Mouse (Mus musculus) ovary, postnatal 36 days (tissue): Measurements from ENCODE around the gene Krt35.

ENCODE experiments used
- DNase-seq: peaks from one replicate; pipeline ENCODE4 v3.0.0; 2022; ENCODE audit warnings: low spot score, mixed read lengths

Gene Krt35

DNA sequence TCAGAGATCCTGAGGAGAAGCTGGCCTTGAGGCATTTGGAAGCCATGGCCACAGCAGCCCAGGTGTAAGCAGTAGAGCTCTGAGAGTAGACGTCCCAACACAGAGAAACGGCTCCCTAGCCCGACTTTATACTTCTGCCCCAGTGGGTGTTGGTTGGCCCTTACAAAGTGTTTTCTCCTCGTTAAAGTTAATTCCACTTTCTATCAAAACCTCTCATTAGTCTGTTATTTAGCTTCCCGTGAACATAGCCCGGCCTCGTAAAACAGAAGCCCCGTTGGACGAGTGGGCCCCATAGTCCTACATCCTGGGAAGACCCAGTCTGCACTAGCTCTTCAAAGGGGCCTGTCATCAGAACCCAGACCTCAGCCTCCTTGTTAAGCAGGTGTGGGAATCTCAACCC is at the start of gene Krt35:
Gene Krt35 (minus strand): TSS at position 101 of the 400 bp plus-strand sequence.
- DNase-seq = no peak

DNA sequence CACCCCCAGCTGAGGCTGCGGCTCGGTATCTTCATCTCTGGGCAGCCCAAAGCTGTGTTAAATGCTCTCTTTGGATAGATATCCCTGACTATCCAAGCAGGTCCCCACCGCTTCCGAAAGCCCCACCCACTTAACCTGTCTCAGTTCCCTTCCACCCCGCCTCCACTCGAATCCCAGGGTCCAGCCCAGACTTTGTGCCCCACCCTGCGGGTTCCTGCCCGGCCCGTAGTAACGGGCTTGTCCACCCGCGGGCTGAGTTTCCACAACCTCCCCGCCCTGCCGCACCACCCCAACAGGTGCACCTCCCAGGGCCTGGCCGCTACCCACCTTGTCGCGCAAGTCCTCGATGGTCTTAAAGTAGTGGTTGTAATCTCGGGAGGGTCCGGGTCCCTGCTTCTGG is 49.1 kb upstream of the Krt35 start:
- DNase-seq = no peak

- no peak for DNase-seq
These were observed 44.9 kb upstream of the Krt35 start for GRCm38 (mm10) chr11:100140966-100141365.

DNA sequence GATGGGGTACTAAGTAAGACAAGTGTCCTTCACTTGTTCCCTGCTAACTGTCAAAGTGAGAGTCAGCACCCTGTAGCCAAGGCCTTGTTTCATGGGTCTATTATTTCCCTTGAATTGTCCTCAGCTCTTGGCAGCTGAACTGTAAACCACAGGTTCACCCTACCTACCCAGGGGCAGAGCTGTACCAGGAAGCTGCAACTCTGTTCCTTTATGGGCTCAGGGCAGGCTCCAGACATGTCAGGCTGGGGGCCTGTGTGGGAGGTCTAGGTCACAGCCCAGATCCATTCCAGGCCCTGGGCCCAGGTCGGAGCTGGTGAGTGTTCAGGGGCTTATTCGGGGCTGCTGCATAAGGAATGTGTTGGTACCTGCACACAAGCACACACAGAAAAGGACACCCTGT is 43.4 kb upstream of the Krt35 start:
- DNase-seq = no peak

GRCm38 (mm10) chr11:100138809-100139208 is 42.8 kb upstream of the Krt35 start:
- DNase-seq = no peak

DNA sequence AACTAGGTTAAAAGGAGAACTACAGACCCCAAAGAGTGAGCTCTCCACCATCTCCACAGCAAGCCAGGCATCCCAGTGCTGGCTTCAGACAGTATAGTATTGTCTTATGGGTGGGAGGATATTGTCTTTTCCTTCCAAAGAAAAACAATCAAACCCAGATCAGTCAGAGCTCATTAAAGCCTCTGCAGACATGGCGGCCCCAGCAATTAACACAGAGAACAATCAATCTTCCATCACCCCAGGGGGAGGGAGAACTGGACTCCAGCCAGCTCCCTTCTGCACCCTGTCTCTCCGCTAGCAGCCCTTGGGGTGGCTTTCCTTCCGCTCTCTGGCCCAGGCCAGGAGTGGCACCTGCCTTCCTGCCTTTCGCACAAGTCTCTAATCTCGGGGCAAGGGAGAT is 41.7 kb upstream of the Krt35 start:
- DNase-seq = no peak

- no peak for DNase-seq
These were observed 40.5 kb upstream of the Krt35 start for GRCm38 (mm10) chr11:100136559-100136958.

- DNase-seq = no peak
These were observed 39.7 kb upstream of the Krt35 start, which contains the start of gene Krt15 for GRCm38 (mm10) chr11:100135731-100136130. TSS of gene Krt15 (minus strand) at chr11:100135928.

- DNase-seq = no peak
These were observed 28.9 kb upstream of the Krt35 start for GRCm38 (mm10) chr11:100124901-100125300.

DNA sequence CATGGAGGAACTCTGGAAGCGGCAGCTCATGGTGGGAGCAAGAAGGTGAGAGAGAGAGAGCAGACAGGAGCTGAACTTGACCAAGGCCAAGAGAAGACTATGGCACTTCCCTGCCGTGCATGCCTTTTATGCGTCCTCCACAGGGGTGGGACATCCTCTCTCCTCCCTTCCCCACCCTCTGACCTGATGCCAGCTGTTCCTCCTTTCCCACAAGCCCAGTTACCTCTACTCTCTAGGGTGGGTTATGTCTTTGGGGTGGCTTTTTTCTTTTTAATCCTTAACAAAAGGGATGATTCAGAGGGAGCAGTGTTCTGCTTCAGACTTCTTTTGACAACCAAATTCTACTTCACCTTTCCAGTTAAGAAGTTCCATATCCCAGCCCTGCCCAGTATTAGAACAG is 25.4 kb upstream of the Krt35 start, which contains the start of gene Krt13:
Gene Krt13 (minus strand): TSS at position 101 of the 400 bp plus-strand sequence.
- DNase-seq = no peak

- no peak for DNase-seq
These were observed 24.3 kb upstream of the Krt35 start for GRCm38 (mm10) chr11:100120331-100120730.

DNA sequence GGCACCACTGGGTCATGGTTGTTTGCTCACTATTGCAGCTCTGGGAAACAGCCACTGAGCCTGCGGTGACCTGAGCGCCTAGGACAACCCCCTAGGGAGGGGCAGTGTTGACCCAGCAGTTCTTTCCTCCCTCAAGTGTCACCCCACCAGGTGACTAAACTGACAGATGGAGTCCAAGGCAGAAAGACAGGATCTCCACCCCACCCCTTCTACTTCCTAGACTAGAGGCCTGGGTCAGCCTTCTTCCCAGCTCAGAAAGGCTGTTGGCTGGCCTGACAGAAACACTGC is 17.6 kb upstream of the Krt35 start:
- DNase-seq = no peak

- DNase-seq = no peak
These were observed 17.1 kb upstream of the Krt35 start for GRCm38 (mm10) chr11:100112935-100113741.

- no peak for DNase-seq
These were observed 9.6 kb upstream of the Krt35 start, which contains the start of gene Krt36 for GRCm38 (mm10) chr11:100105576-100106122. TSS of gene Krt36 (minus strand) at chr11:100105626.

DNA sequence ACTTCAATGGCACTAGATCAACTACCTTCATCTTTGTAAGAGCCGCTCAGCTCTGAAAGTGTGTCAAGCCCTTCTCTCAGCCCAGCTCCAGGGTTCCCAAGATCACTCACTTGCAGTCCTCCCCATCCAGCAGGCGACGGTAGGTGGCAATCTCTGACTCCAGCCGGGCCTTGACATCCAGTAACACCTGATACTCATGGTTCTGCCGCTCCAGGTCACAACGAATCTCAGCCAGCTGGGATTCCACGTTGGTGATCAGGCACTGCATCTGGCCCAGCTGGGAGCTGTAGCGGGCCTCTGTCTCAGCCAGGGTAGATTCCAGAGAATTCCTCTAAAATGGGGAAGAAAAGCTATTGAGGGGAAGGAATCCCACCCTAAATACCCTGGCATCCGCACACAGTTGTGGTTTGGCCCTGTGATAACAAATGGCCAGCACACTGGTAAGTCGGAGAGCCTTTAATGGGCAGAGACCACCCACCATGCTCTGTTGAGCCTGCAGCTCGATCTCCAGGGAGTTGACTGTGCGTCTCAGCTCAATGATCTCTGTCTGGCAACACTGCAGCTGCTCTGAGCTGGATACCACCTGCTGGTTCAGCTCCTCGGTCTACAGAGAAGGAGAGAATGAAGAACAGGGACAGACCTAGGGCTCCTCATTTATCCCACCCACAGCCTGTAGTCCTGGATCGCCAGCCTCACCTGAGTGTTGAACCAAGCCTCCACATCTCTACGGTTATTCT is 6.8 kb upstream of the Krt35 start:
- DNase-seq = no peak

DNA sequence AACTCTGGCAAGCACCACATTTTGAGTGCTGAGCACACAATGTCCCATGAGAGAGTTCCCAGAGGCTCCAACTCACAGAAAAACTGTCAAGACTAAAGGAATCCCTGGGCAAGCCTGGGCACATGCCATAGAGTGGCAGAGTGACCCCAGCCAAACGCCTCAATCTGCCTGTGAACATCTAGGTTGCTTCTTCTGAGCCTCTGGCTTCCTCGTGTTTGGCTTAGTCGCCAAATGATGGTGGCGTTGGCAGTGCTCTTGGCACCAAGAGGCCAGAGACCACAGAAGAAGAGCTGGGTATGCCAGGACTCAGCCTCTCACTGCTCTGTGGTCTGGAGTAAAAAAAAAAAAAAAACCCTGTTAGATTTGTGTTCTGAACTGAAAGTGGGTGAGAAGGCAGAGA is 4.3 kb upstream of the Krt35 start:
- DNase-seq = no peak

- no peak for DNase-seq
These were observed 1.8 kb upstream of the Krt35 start for GRCm38 (mm10) chr11:100097819-100098218.

DNA sequence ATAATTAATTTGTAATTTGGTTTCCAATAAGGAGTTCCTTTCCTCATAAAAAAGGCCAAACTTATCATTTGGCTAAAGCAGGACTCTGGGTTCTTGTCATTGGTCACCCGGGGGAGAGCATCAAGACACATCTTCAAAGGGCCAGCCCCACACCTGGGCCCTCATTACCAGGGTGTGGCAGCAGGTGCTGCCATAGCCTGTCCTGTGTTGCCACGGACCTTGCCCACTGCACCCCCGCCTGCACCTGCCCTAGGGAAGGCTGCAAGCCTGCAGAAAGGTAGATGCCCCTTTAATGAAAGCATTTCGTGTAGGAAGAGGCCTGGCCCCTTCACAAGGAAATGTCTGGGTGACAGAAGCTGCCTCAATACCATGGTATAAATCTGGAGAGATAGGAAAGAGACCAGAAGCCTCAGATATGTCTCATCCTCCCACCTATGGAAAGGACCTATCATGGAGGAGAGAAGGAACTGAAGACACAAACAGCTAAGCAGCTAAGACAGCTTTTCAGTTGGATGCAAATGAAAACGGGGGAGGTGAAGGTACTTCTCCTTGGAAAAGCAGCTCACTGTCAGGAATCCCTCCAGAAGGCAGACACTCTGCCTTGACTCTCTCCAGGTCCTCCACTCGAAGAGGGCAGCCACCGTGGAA is 7.5 kb downstream of the Krt35 start:
- no peak for DNase-seq

GRCm38 (mm10) chr11:100087861-100088260 is 8.2 kb downstream of the Krt35 start, which contains the start of gene Krt32:
TSS of gene Krt32 (minus strand) at chr11:100088226.
- DNase-seq = no peak

- DNase-seq = no peak
These were observed 22.2 kb downstream of the Krt35 start for GRCm38 (mm10) chr11:100073873-100074272.

DNA sequence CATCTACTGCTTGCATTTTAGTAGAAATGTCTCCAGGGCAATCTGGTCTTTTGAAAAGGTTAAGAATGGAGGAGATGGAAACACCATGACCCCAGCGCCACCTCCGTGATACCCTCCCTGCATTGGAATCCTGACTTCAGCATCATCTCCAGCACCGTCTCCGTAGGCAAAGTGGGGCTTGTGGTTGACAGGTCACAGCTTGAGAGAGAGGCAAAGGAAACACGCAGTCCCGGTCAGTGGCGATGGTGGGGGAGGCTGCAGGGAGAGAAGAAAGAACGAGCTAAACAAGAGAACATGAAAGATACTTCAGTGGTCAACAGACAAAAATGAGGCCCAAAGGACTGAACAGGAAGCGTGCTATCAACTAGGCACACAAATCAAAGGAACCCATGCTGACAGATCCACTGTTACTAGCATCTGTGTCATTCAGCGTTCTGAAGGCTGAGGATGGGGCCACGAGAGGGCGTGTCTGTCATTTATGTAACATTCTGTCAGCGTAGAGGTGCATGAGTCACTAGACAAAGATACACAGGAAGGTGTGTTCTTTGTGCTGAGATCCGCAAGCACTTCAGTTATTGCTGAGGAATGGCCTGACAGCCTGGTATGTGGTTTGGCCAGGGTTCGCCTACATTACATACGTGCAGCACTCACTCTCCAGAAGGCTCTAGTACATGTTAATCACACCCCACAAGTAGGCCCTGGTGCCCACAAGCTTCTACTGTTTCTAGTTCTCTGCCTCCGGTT is 28.6 kb downstream of the Krt35 start:
- DNase-seq = no peak
